Mouse (Mus musculus): ENCODE measurements around the gene Tff3.

- TF ChIP-seq CTCF (IDR thresholded peaks at IDR 0.05; ENCODE audit: borderline replicate concordance, insufficient read depth, low read length) (no peak), POLR2A (IDR thresholded peaks at IDR 0.05; ENCODE audit: low read depth, low read length) (no peak)
These were observed 30.7 kb downstream of the Tff3 start for GRCm38 (mm10) chr17:31098788-31099187.

All from embryonic fibroblast, embryonic 13.5 days (primary cell).